Mouse (Mus musculus): ENCODE data around the gene Polr3b.
A peak's percentile ranks its signal among the peaks of the same experiment; 100 is the strongest.

The Polr3b gene

GRCm38 (mm10) chr10:84772380-84773130 is 150.5 kb downstream of the Polr3b start:
- peak; percentile 36 for DNase-seq

- DNase-seq = no peak
Measured at GRCm38 (mm10) chr10:84773889-84774288, 151.8 kb downstream of the Polr3b start.

GRCm38 (mm10) chr10:84774573-84774972 is 152.5 kb downstream of the Polr3b start:
- DNase-seq = no peak

Measured in cerebellum, adult 11 months (tissue).